Mouse (Mus musculus) monocyte, adult 2 months (primary cell): ENCODE measurements around the gene Aknad1.

ENCODE experiments used
- DNase-seq, 2 experiments: peaks; one replicate each; pipeline ENCODE4 v3.0.0; 2022; ENCODE audit warnings: low spot score in 2 of 2, low read depth in 1 of 2

Aknad1 gene

DNA sequence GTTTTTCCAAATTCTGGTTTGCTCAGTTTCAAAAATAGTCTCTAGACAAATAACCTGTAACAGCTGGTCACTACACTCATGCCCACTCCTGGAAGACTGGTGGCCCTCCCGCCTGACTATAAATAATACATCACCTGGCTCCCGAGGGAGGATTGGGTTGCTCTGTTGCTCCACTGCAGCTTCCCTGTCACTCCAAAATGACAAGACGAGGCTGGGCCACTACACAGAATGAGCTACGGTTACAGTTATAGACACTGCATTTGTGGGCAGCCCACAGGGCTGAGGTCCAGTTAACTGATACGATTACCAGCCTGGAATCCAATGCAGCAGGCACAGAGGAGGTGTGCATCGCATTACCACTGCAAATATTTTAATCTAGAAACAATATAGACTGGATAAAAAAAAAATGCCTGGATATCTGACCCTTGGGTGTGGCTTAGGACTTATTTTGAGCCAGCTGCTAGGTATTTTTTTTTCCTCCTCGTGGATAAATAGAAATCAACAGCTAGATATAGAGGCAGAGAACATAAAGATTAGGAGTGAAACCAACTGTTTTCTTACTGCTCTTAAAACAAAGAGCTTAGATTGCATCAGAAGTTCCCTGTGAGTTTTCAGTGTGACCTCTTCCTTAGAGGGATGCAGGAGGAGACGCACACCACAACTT is at the start of gene Aknad1:
Gene Aknad1 (plus strand): TSS at position 614 of the 664 bp plus-strand sequence.
- no peak for DNase-seq

DNA sequence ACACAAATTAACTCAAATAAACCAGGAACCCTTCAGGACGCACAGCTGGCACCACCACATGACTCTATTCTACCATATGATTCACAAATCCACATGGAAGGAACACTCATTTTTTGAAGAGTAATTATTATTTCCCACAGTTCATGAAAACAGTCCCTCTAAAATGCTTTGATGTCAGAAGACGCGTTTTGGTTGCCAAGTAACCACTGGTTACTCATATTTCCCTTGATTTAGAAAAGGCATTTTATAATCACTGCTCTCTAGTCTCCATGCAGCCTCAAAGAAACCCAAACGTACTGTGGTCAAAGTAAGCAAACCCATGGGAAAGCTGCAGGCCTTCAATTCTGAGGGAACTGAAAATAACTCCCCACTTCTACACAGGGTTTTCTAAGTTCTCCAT is 49.5 kb upstream of the Aknad1 start:
- no peak for DNase-seq

DNA sequence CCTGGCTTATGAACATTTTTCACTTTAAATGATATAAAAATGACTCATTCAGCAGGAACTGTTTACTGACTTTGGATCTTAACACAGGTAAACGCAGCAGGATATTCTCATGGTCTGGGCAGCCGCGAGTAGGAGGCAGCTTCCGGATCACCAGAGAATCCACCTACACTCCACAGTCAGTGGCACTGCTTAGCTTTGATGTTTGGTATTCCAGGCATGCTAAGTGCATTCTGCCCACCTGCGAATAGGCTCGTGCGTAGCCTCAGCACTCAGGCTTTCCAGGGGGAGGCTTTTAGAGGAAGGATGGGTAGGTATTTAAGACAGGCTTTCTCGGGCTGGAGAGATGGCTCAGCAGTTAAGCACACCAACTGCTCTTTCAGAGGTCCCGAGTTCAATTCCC is 45.1 kb upstream of the Aknad1 start:
- DNase-seq = no peak

DNA sequence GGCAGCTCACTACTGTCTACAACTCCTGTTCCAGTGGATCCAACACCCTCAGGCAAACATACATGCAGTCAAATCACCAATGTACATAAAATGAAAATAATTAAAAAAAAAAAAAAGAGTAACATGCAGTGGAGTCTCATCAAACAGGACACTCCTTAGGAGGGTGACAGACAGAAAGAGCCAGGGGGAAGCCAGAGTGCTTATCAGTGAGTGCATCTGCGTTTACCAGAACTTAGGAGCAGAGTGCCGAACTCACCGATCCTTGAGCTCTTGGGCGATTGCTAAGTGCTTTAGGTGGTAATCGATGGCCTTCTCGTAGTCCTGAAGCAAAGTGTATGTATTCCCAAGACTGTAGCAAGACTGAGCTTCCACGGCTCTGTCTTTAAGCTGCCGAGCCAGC is 40.8 kb upstream of the Aknad1 start:
- DNase-seq = no peak

DNA sequence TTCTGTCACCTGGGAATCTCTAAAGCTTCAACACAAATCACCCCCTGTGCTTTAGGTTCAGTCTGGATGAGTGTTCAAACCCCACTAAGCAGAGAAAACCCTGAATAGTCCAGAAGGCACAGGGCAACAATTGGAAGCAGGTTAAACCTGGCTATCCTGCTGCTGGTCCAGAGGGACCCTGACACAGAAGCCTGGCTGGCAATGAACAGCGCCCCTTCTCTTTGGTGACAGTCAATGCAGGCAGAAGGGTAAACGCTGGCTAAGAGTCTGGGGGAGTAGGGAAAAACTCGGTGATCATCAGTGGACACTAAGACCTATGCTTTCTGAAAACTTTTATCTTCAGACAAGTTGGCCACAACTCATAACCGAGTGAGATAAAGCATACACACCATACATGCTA is 39.7 kb upstream of the Aknad1 start:
- no peak for DNase-seq

DNA sequence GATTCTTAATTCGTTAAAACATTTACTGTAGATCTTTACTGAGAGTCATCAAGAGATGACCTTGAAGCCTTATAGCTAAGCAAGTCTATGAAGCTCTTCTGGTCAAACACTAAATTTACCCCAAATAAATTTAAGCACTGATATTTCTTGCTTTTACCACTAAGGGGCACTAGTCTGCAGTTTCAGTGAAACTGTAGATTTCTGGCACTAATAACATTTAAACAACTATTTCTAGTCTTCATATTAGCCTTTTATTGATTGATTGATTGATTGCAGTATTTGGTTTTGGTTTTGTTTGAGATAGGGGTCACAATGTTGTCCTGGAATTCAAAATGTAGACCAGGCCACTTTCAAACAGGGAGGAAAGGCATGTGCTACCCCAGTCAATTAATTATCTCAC is 38.2 kb upstream of the Aknad1 start:
- no peak for DNase-seq

DNA sequence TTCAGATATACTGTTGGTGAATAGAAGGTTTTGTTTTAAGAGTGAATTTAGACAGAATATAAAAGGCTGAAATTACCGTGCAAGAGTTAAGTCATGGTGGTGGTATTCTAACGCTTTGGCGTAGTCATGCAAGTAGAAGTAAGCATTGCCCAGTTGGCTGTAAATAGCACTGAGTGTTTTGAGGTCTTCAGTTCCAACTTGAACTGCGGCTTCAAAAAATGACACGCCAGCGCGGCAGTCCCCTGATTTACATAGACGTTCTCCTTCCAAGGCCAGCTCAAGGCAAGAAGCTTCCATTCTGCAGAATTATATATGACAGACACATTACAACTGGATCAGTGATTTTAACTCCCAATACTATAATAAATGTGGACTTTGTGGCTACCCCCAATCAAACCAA is 36.7 kb upstream of the Aknad1 start:
- no peak for DNase-seq

DNA sequence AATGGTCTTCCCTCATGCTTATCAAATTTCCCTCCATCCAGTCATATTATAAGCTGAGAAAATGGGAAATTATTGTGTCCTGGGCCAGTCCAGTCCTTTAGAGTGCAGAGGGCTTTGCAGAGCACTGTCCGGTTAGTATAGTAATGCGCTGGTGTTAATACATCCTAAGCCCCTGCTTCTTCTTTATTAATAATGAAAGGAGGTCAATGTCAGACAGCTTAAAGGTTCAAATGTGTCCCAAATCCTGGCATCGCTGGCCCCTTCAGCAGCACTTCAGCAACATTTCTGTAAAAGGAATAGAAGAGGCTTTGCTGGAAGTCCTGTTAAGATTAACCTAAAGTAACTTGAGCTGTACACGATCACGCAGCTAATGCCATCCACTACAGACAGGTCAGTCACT is 28.2 kb upstream of the Aknad1 start:
- DNase-seq = no peak

DNA sequence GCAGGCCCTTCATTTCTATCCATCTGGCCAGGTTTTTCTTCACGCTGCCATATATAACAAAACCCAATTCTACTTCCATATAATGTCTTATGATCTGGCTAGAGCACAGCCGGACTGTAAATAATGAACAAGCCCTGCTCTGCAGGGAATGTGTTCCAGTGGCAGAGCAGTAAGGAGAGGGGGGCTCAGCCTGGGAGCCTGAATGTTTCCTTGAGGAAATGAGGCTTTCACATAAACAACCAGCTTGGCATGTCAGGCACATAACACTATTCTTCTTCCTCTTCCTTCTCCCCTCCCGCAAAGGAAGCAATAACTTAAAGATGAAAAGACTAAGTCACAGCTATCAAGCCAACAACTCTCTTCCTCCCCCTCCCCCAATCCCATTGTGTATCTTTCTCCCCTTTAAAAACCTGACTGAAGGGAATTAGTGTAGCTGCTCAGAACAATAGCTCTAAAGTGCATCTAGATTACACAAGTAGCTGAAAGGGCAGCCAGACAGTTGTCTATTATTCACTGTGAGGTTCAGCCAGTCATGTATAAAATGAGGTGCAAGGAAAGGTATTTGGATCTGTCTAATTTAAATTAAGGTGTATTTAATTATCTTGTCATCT is 26.3 kb upstream of the Aknad1 start:
- DNase-seq = no peak

DNA sequence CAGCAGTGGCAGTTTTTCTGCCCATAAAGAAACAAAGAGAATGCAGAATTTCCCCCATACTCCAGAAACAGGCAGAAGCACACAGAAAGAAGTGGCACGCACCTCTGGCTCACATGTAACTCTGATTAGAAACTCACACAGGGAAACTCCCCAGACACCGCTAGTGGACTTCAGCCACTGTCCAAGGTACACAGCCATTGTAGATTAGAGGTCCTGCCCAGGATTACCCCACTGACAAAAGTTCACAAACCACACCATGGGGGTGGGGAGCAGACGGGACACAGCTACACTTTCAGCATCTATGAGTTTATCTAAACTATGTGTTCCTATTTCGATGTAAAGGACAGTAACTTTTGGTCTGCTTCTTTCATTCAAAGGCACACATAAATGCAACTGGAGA is 24.6 kb upstream of the Aknad1 start:
- no peak for DNase-seq

DNA sequence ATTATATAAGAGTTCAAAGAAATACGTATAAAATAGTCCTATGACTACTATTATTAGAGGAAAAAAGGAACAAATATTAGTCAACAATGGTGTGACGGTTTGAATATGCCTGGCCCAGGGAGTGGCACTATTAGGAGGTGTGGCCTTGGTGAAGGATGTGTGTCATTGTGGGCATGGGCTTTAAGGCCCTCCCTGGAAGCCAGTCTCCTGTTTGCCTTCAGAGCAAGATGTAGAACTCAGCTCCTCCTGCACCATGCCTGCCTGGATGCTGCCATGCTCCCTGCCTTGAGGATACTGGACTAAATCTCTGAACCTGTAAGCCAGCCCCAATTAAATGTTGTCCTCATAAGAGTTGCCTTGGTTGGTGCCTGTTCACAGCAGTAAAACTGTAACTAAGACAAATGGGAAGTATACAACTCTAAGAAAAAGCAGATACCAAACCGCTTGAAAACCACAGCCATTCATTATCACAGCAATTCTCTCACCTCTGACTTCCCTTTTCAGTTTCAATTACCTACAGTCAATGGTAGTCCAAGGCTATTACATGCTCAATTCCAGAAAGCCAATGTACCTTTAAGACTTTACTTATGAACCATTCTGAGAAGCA is 21.5 kb upstream of the Aknad1 start:
- DNase-seq = peak; percentile 32 to 46

DNA sequence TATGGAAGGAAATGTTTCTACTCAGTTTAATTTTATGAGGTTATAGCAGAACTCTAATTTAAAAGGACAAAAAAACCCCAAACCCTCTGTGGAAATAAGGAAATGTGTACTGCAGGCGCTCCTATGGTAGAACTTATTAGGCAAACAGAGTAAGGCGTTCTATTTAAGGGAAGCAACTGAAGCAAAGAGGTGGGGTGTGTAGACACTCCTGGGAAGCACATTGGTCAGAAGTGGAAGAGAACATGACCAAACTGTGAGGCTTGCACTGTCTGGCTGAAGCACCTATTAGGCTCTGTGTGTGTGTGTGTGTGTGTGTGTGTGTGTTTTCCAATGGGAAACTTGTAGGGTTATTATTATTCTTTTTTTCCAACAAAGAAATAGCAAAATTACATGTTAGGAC is 20.1 kb upstream of the Aknad1 start:
- no peak for DNase-seq

DNA sequence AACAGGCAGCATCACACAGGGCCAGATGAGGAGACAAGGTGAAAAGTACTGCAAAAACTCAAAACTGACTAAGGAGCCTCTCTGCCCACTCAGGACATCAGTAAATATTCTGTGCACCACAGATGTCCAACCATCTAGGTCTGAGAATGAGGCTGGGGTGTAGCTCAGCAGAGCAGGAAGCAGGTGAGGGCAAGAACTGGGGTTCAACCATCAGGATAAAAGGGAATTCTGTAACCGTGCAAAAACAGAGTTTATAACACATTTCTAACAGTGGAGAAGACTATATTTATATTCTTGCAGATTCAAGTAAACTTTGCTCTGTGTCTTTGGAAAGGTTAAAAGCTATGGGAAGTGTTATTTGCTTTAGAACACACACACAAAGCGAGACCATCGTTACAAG is 19.7 kb upstream of the Aknad1 start:
- no peak for DNase-seq

DNA sequence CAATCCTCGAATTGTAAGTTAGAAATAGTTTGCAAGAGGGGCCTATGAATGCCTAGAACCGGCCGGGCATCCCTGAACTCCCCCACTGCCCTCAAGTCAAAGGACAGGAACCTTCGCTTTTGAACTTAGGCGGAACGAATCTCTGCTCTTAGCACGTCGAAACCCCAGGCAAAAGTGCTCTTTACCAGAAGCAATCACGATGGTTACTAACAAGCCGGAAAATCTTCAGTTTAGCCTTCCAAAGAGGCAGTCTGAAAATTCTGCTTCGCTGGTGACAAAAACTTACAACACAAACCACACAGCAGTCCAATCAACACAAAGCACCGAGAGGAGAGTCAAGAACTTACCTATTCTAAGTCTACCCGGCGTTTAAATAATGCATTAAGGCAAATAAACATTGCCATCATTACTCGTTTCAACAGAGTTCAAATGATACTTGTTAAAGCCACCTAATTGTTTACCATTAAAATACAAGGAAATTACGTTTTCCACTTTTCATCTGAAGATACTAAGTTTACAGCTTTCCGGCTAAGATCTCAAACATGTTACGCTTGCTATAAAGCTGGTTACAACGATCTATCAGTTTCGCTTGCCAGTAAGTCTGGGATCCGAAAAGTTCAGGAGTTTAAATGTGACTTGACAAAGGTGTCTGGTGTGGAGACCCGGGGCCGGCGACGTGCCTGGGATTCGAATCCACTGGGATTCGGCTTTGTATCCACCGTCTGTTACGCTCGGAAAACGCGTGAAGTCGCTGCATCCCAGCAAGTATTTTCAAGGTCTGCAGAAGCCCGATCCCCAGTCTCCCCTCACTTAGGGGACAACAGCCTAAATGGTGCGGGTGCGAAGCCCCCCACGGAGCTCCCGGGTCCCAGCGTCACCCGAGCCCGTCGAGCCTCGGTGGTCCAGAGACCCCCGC is 18.1 kb upstream of the Aknad1 start:
- no peak for DNase-seq

DNA sequence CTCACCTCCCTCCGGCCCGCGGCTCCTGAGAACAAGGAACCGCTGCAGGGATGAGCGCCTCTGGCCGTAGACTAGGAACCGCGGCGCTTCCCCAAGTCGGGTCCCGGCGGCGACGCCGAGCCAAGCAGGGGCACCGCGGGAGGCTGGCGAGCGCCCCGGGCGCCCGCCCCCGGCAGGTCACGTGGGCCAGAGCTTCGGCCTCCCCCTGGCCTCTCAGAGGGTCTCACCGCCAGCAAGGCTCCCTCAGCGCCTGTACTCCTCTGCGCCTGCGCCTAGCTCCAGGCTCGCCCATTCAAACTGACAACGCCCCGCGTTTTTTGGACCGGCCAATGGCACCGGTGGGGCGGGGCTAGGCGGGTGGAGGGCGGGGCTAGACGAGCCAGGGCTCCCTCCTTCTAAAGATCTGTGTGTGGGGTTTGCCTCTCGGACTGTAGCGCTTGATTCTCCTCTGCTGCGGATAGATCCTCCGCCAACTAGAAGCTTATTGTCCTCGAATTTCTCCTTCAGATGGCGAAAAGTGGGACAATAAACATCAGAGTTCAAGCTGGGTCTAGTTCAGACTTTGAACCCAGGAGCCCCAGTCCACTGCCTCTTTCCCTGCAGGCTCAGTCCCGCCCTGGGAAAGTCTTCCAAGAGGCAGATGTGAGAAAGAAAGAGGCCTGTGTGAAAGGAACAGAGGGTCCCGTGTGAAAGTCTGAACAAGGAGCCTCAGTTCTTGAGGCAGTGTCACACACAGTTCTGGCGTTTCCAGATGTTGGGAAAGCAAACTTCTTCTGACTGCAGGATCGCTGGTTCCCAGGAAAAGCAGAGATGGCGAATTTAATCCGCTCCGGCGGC is 17.2 kb upstream of the Aknad1 start, which contains the start of gene Gpsm2:
Gene Gpsm2 (minus strand): TSS at position 274 of the 837 bp plus-strand sequence.
- DNase-seq = peak; percentile 72 to 83

DNA sequence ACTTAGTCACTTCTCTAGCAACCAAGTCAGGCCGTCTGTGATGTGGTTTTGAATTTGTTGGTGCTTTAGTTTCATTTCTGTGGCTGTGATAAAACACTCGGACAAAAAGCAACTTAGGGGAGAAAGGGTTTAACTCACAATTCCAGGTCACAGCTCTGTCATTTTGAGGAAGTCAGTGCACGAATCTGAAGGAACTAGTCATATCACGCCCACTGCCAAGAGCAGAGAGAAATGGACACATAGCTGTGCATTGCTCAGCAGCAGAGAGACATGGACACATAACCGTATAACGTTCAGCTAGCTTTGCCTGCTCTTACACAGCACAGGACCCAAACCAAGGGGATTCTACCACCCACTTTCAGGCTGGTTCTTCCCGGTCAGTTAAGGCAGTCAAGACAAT is 13.0 kb upstream of the Aknad1 start:
- DNase-seq = no peak

DNA sequence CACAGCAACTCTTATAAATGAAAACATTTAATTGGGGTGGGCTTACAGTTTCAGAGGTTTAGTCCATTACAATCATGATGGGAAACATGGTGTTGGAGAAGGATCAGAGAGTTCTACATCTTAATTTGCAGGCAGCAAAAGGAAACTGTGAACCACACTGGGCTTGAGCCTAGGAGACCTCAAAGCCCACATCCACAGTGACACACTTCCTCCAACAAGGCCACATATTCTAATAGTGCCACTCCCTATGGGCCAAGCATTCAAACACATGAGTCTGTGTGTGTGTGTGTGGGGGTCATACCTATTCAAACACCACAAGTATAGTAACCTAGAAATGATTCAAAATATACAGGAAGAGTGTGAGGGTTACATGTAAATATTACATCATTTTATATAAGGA is 12.1 kb upstream of the Aknad1 start:
- DNase-seq = no peak

DNA sequence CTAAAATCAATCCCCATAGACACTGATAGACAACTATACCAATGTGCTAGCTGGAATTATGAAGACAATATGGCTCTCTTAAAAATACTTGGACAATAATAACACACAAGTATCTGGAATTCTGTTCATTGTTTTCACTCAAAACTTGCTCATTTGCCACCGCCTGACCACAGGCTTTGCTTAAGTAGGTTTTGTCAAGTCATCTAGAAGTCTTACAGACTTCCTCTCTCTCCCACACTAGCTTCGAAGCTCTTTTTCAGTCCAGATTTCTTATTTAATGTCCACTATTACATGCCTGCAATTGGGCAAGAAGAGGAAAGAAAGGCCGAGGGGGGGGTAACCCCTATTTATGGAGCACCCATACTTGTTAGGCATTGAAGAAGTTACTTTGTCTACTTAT is 11.7 kb upstream of the Aknad1 start:
- DNase-seq = no peak

DNA sequence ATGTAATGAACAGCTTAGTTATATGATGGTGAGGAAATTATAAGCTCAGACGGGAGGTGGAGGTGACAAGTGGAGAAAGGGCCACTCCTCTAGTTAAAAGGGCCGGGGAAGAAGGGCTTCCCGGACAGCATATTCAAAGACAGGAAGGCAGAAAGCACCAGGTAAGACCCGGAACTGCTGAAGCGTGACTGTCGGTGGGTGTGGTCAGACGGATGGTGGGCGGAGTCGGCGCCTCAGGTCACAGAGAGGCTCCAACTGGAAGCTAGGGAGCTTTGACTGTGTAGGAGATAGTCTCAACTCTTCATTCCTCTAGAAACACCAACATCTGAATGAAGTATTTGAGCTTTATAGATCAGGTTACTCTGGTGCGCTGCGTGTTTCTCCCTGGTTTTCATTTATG is 9.1 kb upstream of the Aknad1 start:
- DNase-seq = no peak

DNA sequence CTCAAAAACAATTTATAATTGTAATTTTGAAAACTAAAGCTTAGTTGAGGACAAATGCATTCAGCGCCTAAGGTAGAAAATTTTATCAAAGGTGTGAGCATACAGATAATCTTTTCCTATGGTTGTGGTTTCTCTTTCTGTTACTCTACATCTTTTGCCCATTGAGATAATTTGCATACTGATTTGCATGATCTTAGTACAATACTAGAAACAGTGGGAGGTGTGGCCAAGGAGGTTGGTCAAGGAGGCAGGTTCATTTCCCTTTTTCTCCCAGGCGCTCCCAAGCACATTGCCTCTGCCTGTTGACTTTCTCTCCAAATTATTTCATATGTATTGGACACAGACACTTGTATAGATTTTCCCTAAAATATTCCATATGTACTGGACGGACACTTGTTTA is 1.7 kb upstream of the Aknad1 start:
- no peak for DNase-seq

DNA sequence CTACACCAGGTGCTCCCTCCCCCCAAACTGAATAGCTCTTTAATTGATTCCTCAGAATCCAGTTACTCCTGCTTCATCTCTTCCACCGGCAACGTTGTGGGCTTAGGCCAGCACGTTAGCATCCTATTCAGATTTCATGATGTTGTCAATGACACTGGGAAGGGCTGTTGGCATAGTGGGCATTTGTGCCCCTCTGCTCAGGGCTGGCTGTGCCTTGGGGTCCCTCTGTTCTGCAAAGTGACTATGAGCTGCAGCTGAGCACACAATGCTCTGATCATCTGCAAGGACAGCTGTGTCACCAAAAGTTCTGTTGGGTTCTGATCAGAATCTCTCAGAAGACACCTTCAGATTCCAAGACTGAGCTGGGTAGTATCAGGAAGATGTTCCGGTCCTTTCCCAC is 4.6 kb downstream of the Aknad1 start:
- DNase-seq = no peak
